Mouse (Mus musculus) stomach, postnatal 0 days (tissue): ENCODE results near the gene Siva1. TPM values are rescaled to one million over a fixed set of nuclear protein-coding genes. Genes with fewer than 3 reads are reported as not detected.

Source experiments
- ATAC-seq: fragments of 200-750 bp; cut with Nextera tagmentation; 2 replicates; pipeline ENCODE4 v1.8.0; 2017; ENCODE audit not compliant: low FRiP score, low TSS enrichment
- DNase-seq: peaks from one replicate; pipeline ENCODE4 v3.0.0-alpha.2; 2016; ENCODE audit warnings: low spot score
- H3K27ac ChIP-seq: fragments of 300-500 bp; sonication (generic); replicated peaks from 2 replicates; pipeline ENCODE4 v1.5.1; 2014; ENCODE audit warnings: mild to moderate bottlenecking, control low read depth
- H3K27me3 ChIP-seq: fragments of 300-500 bp; sonication (generic); 2 replicates; pipeline ENCODE4 v1.6.1; 2014; ENCODE audit warnings: low read length; ENCODE audit not compliant: control insufficient read depth, insufficient read depth
- H3K36me3 ChIP-seq: fragments of 300-500 bp; sonication (generic); 2 replicates; pipeline ENCODE4 v1.6.1; 2014; ENCODE audit warnings: low read length, mixed read lengths; ENCODE audit not compliant: control insufficient read depth, insufficient read depth
- H3K4me1 ChIP-seq: fragments of 300-500 bp; sonication (generic); replicated peaks from 2 replicates; pipeline ENCODE4 v1.6.1; 2014; ENCODE audit warnings: antibody characterized with exemption; ENCODE audit not compliant: control insufficient read depth, insufficient read depth
- H3K4me2 ChIP-seq: fragments of 300-500 bp; sonication (generic); replicated peaks from 2 replicates; pipeline ENCODE4 v1.6.1; 2014; ENCODE audit warnings: low read depth, mild to moderate bottlenecking, control low read depth, moderate library complexity
- H3K4me3 ChIP-seq: fragments of 300-500 bp; sonication (generic); 2 replicates; pipeline ENCODE4 v1.5.1; 2014; ENCODE audit warnings: low read depth, low read length, control low read depth
- H3K9ac ChIP-seq: fragments of 300-500 bp; sonication (generic); 2 replicates; pipeline ENCODE4 v1.6.1; 2014; ENCODE audit warnings: mild to moderate bottlenecking, low read length, control low read depth, mixed read lengths
- H3K9me3 ChIP-seq: fragments of 300-500 bp; sonication (generic); 2 replicates; pipeline ENCODE4 v1.6.1; 2016; ENCODE audit warnings: low read length; ENCODE audit not compliant: control insufficient read depth
- CTCF ChIP-seq: IDR thresholded peaks from 2 replicates; pipeline ENCODE4 v1.5.1; 2016; ENCODE audit warnings: antibody characterized with exemption, low read depth, mild to moderate bottlenecking, moderate library complexity
- EP300 ChIP-seq: optimal IDR thresholded peaks from 2 replicates; pipeline ENCODE3; 2016; ENCODE audit warnings: antibody characterized with exemption
- WGBS: fragments of 180-500 bp; shearing (Covaris S2); extraction: QIAGEN DNeasy Blood & Tissue Kit; methylation state at CpG from one replicate; pipeline ENCODE4 v1.1.7; 2014; 5-methylcytosine and 5-hydroxymethylcytosine counted together
- polyA plus RNA-seq: library from polyadenylated mRNA; unstranded; fragments of >200 nt; fragmentation: Nextera tagmentation; extraction: Ambion mirVana; gene quantifications from 2 replicates; pipeline ENCODE4 v1.2.1, GENCODE M21; 2015

Siva1 gene
- polyA plus RNA-seq, 1 experiment from 2014 or later, result 97.1 TPM

GRCm38 (mm10) chr12:112620354-112621061, 24.0 kb upstream of the Siva1 start:
- DNase-seq (no peak), ATAC-seq (no peak)
- WGBS, result 23% methylated on average over 16 of the region's 16 CpGs

GRCm38 (mm10) chr12:112621900-112622299, 22.6 kb upstream of the Siva1 start:
- TF ChIP-seq EP300, result no peak
- no peak for TF ChIP-seq CTCF
- 89% methylated on average over 3 of the region's 3 CpGs for WGBS
- Histone ChIP-seq H3K4me3 (no peak overlapping the region), H3K4me1 (peaks cover 2% of the 10 kb centered on the region; the same call in 1 of the 2 replicates), H3K36me3 (no peaks in the 10 kb centered on the region), H3K9ac (no peak overlapping the region), H3K27ac (no peak overlapping the region), H3K27me3 (no peaks in the 10 kb centered on the region), H3K9me3 (no peaks in the 10 kb centered on the region), H3K4me2 (no peak overlapping the region)
- DNase-seq, result no peak
- no peak for ATAC-seq

More at GRCm38 (mm10) chr12:112620354-112621061, 24.0 kb upstream of the Siva1 start:
- H3K36me3 ChIP-seq, result no peaks in the 10 kb centered on the region
- no peak for TF ChIP-seq CTCF
- TF ChIP-seq EP300, result no peak
- H3K4me2 ChIP-seq, result peak overlapping the region; percentile 94
- H3K27ac ChIP-seq, result no peak overlapping the region
- H3K4me1 ChIP-seq, result no peaks in the 10 kb centered on the region; the same call in 1 of the 2 replicates
- no peaks in the 10 kb centered on the region for H3K9me3 ChIP-seq
- peak overlapping the region; percentile 50 for H3K4me3 ChIP-seq
- no peaks in the 10 kb centered on the region for H3K27me3 ChIP-seq
- H3K9ac ChIP-seq, result peak overlapping the region; percentile 61

DNA sequence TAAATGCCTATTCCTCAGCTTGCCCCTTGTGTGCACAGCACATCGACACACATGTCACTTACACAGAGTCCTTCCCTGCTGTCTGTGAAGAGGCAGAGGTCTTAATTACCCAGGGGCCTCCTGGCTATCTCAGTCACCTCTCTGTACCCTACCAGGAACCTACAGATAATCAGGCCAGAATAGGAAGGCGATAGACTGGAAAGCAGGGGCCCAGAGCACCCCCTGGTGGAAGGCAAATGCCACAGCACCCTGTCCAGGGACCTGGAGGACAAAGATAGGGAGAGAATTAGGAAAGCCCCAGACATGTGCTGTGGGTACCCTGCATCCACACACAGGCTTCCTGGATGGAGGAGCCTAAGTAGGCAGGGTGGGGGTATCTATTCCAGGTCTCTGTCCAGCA, 20.7 kb upstream of the Siva1 start:
- no peaks in the 10 kb centered on the region for H3K27me3 ChIP-seq
- ATAC-seq (peak; percentile 8; the same call in 1 of the 2 replicates), DNase-seq (peak; percentile 78)
- H3K9me3 ChIP-seq, result no peaks in the 10 kb centered on the region
- H3K4me1 ChIP-seq, result peaks cover 4% of the 10 kb centered on the region; the same call in 1 of the 2 replicates
- WGBS, result 18% methylated on average over 2 of the region's 2 CpGs
- H3K27ac ChIP-seq, result no peak overlapping the region
- H3K4me3 ChIP-seq, result no peak overlapping the region
- H3K36me3 ChIP-seq, result no peaks in the 10 kb centered on the region
- no peak overlapping the region for H3K4me2 ChIP-seq
- H3K9ac ChIP-seq, result no peak overlapping the region
- TF ChIP-seq CTCF (peak; percentile 93), EP300 (no peak)

- WGBS, result 86% methylated on average over 4 of the region's 4 CpGs
- Histone ChIP-seq H3K4me1 (peaks cover 10% of the 10 kb centered on the region), H3K36me3 (no peaks in the 10 kb centered on the region), H3K27ac (no peak overlapping the region), H3K27me3 (no peaks in the 10 kb centered on the region), H3K4me3 (no peak overlapping the region), H3K4me2 (no peak overlapping the region), H3K9ac (no peak overlapping the region), H3K9me3 (no peaks in the 10 kb centered on the region)
- ATAC-seq (no peak), DNase-seq (no peak)
- TF ChIP-seq EP300, result no peak
- no peak for TF ChIP-seq CTCF
These were observed 18.8 kb upstream of the Siva1 start for GRCm38 (mm10) chr12:112625700-112626099.

DNA sequence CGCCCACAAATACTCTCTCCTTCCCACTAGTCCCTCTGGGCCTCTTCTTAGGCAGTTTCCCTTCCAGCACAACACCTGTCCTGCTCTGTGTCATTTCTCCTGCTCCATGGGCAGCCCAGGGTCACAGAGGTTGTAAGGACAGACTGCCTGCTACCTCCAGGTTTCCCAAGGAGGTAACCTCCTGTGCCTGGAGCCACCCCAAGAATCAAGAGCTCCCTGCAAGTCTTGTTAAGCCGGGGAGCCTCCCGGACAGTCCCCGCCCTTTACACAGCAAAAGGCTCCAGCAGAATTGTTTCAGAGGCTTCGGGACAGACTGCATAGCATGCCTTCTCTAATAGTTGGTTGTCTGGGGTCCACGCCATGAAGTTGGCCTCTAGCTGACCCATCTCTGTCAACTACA, 18.0 kb upstream of the Siva1 start:
- H3K4me3 ChIP-seq, result no peak overlapping the region
- peaks cover 10% of the 10 kb centered on the region for H3K4me1 ChIP-seq
- no peaks in the 10 kb centered on the region for H3K27me3 ChIP-seq
- no peak overlapping the region for H3K9ac ChIP-seq
- H3K36me3 ChIP-seq, result no peaks in the 10 kb centered on the region
- TF ChIP-seq EP300, result no peak
- TF ChIP-seq CTCF, result no peak
- DNase-seq (no peak), ATAC-seq (no peak)
- H3K9me3 ChIP-seq, result no peaks in the 10 kb centered on the region
- WGBS, result 48% methylated on average over 6 of the region's 6 CpGs
- H3K4me2 ChIP-seq, result no peak overlapping the region
- H3K27ac ChIP-seq, result no peak overlapping the region
